Mouse (Mus musculus) central nervous system, embryonic 14 days (tissue): ENCODE results near the gene Btbd35f23. TPM values are rescaled to one million over a fixed set of nuclear protein-coding genes. Genes with fewer than 3 reads are reported as not detected.

Experiments
- polyA plus RNA-seq: library from polyadenylated mRNA; depleted of rRNA; stranded (reverse); fragments of >200 nt; gene quantifications from 2 replicates; pipeline ENCODE4 v1.2.3, GENCODE M21; 2012; rRNA removed

The Btbd35f23 gene
- not detected in 2 replicates for polyA plus RNA-seq

DNA sequence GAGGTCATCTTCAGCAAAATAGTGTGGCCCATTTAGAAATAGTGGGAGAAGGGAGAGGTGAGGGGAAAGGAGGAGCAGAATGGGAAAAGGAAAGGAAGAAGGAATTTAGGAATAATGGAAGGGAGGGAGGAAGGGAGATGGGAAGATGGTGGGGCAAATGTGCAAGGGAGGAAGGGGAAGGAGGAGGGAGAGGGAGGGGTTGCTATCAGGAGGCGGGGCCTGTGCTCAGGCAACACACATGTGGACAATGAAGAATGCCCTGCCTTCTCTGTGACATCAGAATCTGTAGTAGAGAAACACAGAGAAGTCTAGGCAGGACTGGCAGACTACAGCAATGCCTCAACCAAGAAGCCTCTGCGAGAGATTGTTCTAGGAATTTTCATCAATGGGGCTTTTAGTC lies at the start of gene Btbd35f23:
Gene Btbd35f23, plus strand, starts transcription at position 301 of the 400 bp plus-strand sequence.

Other genes with a start within 250 kb of the Btbd35f23 start
- gene Btbd35f24, start 119.0 kb downstream of the Btbd35f23 start, polyA plus RNA-seq = not detected in 2 replicates